Mouse (Mus musculus): ENCODE data around the gene Syt11. TPM values are rescaled to one million over a fixed set of nuclear protein-coding genes. Genes with fewer than 3 reads are reported as not detected.

Syt11 gene
- polyA plus RNA-seq, 1 experiment from 2014 or later = 231 TPM

- Histone ChIP-seq H3K27ac (ENCODE audit: low read length) (no peak overlapping the region), H3K9ac (replicated peaks; ENCODE audit: low read depth, low read length) (no peak overlapping the region), H3K4me3 (replicated peaks; ENCODE audit: low read length) (no peak overlapping the region), H3K4me1 (replicated peaks; ENCODE audit: control insufficient read depth, insufficient read depth, low read length) (no peaks in the 10 kb centered on the region), H3K9me3 (ENCODE audit: control insufficient read depth, low read length) (peaks cover 11% of the 10 kb centered on the region), H3K27me3 (replicated peaks; ENCODE audit: control insufficient read depth, insufficient read depth, low read length) (no peaks in the 10 kb centered on the region), H3K4me2 (ENCODE audit: low read length) (no peak overlapping the region), H3K36me3 (ENCODE audit: control insufficient read depth, insufficient read depth) (peaks cover 47% of the 10 kb centered on the region)
- 93% methylated on average over 14 of the region's 15 CpGs for WGBS
- no peak for ATAC-seq
Observed at GRCm38 (mm10) chr3:88746139-88746870, 28.7 kb downstream of the Syt11 start.

- no peak for ATAC-seq
- Histone ChIP-seq H3K36me3 (ENCODE audit: control insufficient read depth, insufficient read depth) (peaks cover 45% of the 10 kb centered on the region), H3K27me3 (replicated peaks; ENCODE audit: control insufficient read depth, insufficient read depth, low read length) (no peaks in the 10 kb centered on the region), H3K9me3 (ENCODE audit: control insufficient read depth, low read length) (peaks cover 11% of the 10 kb centered on the region), H3K27ac (ENCODE audit: low read length) (no peak overlapping the region), H3K4me2 (ENCODE audit: low read length) (no peak overlapping the region), H3K9ac (replicated peaks; ENCODE audit: low read depth, low read length) (no peak overlapping the region), H3K4me3 (replicated peaks; ENCODE audit: low read length) (no peak overlapping the region), H3K4me1 (replicated peaks; ENCODE audit: control insufficient read depth, insufficient read depth, low read length) (no peaks in the 10 kb centered on the region)
- 89% methylated on average over 9 of the region's 9 CpGs for WGBS
Observed at GRCm38 (mm10) chr3:88745534-88745933, 29.4 kb downstream of the Syt11 start.

- peaks cover 3% of the 10 kb centered on the region; the same call in 1 of the 2 replicates for H3K36me3 ChIP-seq (ENCODE audit: control insufficient read depth, insufficient read depth)
- H3K27me3 ChIP-seq (replicated peaks; ENCODE audit: control insufficient read depth, insufficient read depth, low read length) = no peaks in the 10 kb centered on the region
- no peak overlapping the region for H3K4me2 ChIP-seq (ENCODE audit: low read length)
- no peak overlapping the region for H3K4me3 ChIP-seq (replicated peaks; ENCODE audit: low read length)
- WGBS = 97% methylated on average over 3 of the region's 3 CpGs
- no peaks in the 10 kb centered on the region for H3K4me1 ChIP-seq (replicated peaks; ENCODE audit: control insufficient read depth, insufficient read depth, low read length)
- H3K9ac ChIP-seq (replicated peaks; ENCODE audit: low read depth, low read length) = no peak overlapping the region
- no peaks in the 10 kb centered on the region for H3K9me3 ChIP-seq (ENCODE audit: control insufficient read depth, low read length)
- ATAC-seq = no peak
- H3K27ac ChIP-seq (ENCODE audit: low read length) = no peak overlapping the region
Observed at GRCm38 (mm10) chr3:88740147-88740546, 34.8 kb downstream of the Syt11 start.

GRCm38 (mm10) chr3:88738641-88739040 is 36.3 kb downstream of the Syt11 start:
- no peak overlapping the region for H3K4me2 ChIP-seq (ENCODE audit: low read length)
- no peak overlapping the region for H3K27ac ChIP-seq (ENCODE audit: low read length)
- H3K9ac ChIP-seq (replicated peaks; ENCODE audit: low read depth, low read length) = no peak overlapping the region
- no peaks in the 10 kb centered on the region for H3K27me3 ChIP-seq (replicated peaks; ENCODE audit: control insufficient read depth, insufficient read depth, low read length)
- H3K4me1 ChIP-seq (replicated peaks; ENCODE audit: control insufficient read depth, insufficient read depth, low read length) = no peaks in the 10 kb centered on the region
- whole genome bisulfite sequencing = 60% methylated on average over 3 of the region's 3 CpGs
- no peak overlapping the region for H3K4me3 ChIP-seq (replicated peaks; ENCODE audit: low read length)
- ATAC-seq = no peak
- H3K36me3 ChIP-seq (ENCODE audit: control insufficient read depth, insufficient read depth) = no peaks in the 10 kb centered on the region
- H3K9me3 ChIP-seq (ENCODE audit: control insufficient read depth, low read length) = no peaks in the 10 kb centered on the region

GRCm38 (mm10) chr3:88736556-88736955 is 38.4 kb downstream of the Syt11 start:
- Histone ChIP-seq H3K27me3 (replicated peaks; ENCODE audit: control insufficient read depth, insufficient read depth, low read length) (no peaks in the 10 kb centered on the region), H3K9me3 (ENCODE audit: control insufficient read depth, low read length) (no peaks in the 10 kb centered on the region), H3K9ac (replicated peaks; ENCODE audit: low read depth, low read length) (no peak overlapping the region), H3K4me2 (ENCODE audit: low read length) (no peak overlapping the region), H3K4me1 (replicated peaks; ENCODE audit: control insufficient read depth, insufficient read depth, low read length) (no peaks in the 10 kb centered on the region), H3K27ac (ENCODE audit: low read length) (no peak overlapping the region), H3K36me3 (ENCODE audit: control insufficient read depth, insufficient read depth) (peaks cover 1% of the 10 kb centered on the region), H3K4me3 (replicated peaks; ENCODE audit: low read length) (no peak overlapping the region)
- 88% methylated on average over 2 of the region's 2 CpGs for WGBS
- no peak for ATAC-seq

GRCm38 (mm10) chr3:88719098-88719497 is 55.9 kb downstream of the Syt11 start:
- Histone ChIP-seq H3K9ac (replicated peaks; ENCODE audit: low read depth, low read length) (no peak overlapping the region), H3K4me1 (replicated peaks; ENCODE audit: control insufficient read depth, insufficient read depth, low read length) (peaks cover 22% of the 10 kb centered on the region), H3K27me3 (replicated peaks; ENCODE audit: control insufficient read depth, insufficient read depth, low read length) (no peaks in the 10 kb centered on the region), H3K4me3 (replicated peaks; ENCODE audit: low read length) (no peak overlapping the region), H3K27ac (ENCODE audit: low read length) (no peak overlapping the region), H3K36me3 (ENCODE audit: control insufficient read depth, insufficient read depth) (peaks cover 5% of the 10 kb centered on the region), H3K9me3 (ENCODE audit: control insufficient read depth, low read length) (no peaks in the 10 kb centered on the region), H3K4me2 (ENCODE audit: low read length) (no peak overlapping the region)
- WGBS = 73% methylated on average over 2 of the region's 2 CpGs
- no peak for ATAC-seq

GRCm38 (mm10) chr3:88717831-88718230 is 57.1 kb downstream of the Syt11 start:
- H3K36me3 ChIP-seq (ENCODE audit: control insufficient read depth, insufficient read depth) = peaks cover 2% of the 10 kb centered on the region; the same call in 1 of the 2 replicates
- ATAC-seq = no peak
- H3K27ac ChIP-seq (ENCODE audit: low read length) = no peak overlapping the region
- H3K27me3 ChIP-seq (replicated peaks; ENCODE audit: control insufficient read depth, insufficient read depth, low read length) = no peaks in the 10 kb centered on the region
- peak overlapping the region; percentile 87 for H3K4me2 ChIP-seq (ENCODE audit: low read length)
- H3K9ac ChIP-seq (replicated peaks; ENCODE audit: low read depth, low read length) = no peak overlapping the region
- 69% methylated on average over 1 of the region's 1 CpGs for WGBS
- H3K4me3 ChIP-seq (replicated peaks; ENCODE audit: low read length) = peak overlapping the region; percentile 1; the same call in 1 of the 2 replicates
- H3K4me1 ChIP-seq (replicated peaks; ENCODE audit: control insufficient read depth, insufficient read depth, low read length) = peaks cover 22% of the 10 kb centered on the region
- no peaks in the 10 kb centered on the region for H3K9me3 ChIP-seq (ENCODE audit: control insufficient read depth, low read length)

- peak; percentile 62 for ATAC-seq
- peaks cover 22% of the 10 kb centered on the region for H3K4me1 ChIP-seq (replicated peaks; ENCODE audit: control insufficient read depth, insufficient read depth, low read length)
- WGBS = 4% methylated on average over 9 of the region's 9 CpGs
- peak overlapping the region; percentile 68 for H3K4me3 ChIP-seq (replicated peaks; ENCODE audit: low read length)
- H3K4me2 ChIP-seq (ENCODE audit: low read length) = peak overlapping the region; percentile 87
- peak overlapping the region; percentile 66 for H3K9ac ChIP-seq (replicated peaks; ENCODE audit: low read depth, low read length)
- H3K9me3 ChIP-seq (ENCODE audit: control insufficient read depth, low read length) = no peaks in the 10 kb centered on the region
- no peaks in the 10 kb centered on the region for H3K27me3 ChIP-seq (replicated peaks; ENCODE audit: control insufficient read depth, insufficient read depth, low read length)
- peak overlapping the region; percentile 35; the same call in 1 of the 2 replicates for H3K27ac ChIP-seq (ENCODE audit: low read length)
- H3K36me3 ChIP-seq (ENCODE audit: control insufficient read depth, insufficient read depth) = peaks cover 3% of the 10 kb centered on the region
Observed at GRCm38 (mm10) chr3:88717198-88717798, 57.7 kb downstream of the Syt11 start.

GRCm38 (mm10) chr3:88716399-88717197 is 58.4 kb downstream of the Syt11 start, which contains the start of gene Rit1:
TSS of gene Rit1 (plus strand) at chr3:88716838.
- peak; percentile 97 for ATAC-seq
- peaks cover 9% of the 10 kb centered on the region for H3K36me3 ChIP-seq (ENCODE audit: control insufficient read depth, insufficient read depth)

More at GRCm38 (mm10) chr3:88716399-88717197, 58.4 kb downstream of the Syt11 start, which contains the start of gene Rit1:
- peak within 1 kb of the TSS; percentile 66 for H3K9ac ChIP-seq (replicated peaks; ENCODE audit: low read depth, low read length)
- peaks cover 22% of the 10 kb centered on the region for H3K4me1 ChIP-seq (replicated peaks; ENCODE audit: control insufficient read depth, insufficient read depth, low read length)
- H3K4me3 ChIP-seq (replicated peaks; ENCODE audit: low read length) = peak within 1 kb of the TSS; percentile 68
- peak within 1 kb of the TSS; percentile 46; the same call in 1 of the 2 replicates for H3K27ac ChIP-seq (ENCODE audit: low read length)
- 2% methylated on average over 27 of the region's 27 CpGs for WGBS
- no peaks in the 10 kb centered on the region for H3K27me3 ChIP-seq (replicated peaks; ENCODE audit: control insufficient read depth, insufficient read depth, low read length)
- H3K9me3 ChIP-seq (ENCODE audit: control insufficient read depth, low read length) = no peaks in the 10 kb centered on the region
- peak within 1 kb of the TSS; percentile 87 for H3K4me2 ChIP-seq (ENCODE audit: low read length)

All from forebrain, embryonic 16.5 days (tissue).